Mouse (Mus musculus): Measurements from ENCODE around the gene Otogl.

DNA sequence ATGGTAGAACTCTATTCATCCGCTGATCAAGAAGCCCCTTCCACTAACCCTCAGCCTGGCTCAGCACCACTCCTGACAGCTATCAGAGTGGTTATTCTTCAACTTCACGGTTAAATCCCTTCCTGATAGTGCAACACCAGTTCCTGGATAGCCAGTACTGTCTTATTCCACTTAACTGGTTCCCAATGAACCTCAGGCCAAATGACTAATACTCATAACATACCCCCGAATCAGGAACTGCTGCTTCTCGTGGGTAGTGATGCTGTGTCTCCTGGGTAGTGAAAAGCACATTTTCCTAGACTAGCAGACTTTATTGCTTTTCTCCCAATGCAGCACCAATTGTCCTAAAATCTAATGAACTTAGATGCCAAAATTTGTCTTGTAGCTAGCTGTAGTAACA lies 39.8 kb downstream of the Otogl start:
- no peak for TF ChIP-seq POLR2AphosphoS2 (IDR thresholded peaks at IDR 0.05; ENCODE audit: insufficient read length, low read depth)
- no peak for TF ChIP-seq MYOG (IDR thresholded peaks at IDR 0.05; ENCODE audit: control insufficient read depth in 1 of 3, insufficient read depth in 1 of 3, insufficient read length in 2 of 3, low read depth in 2 of 3)
- no peak for TF ChIP-seq SRF (IDR thresholded peaks at IDR 0.05; ENCODE audit: control insufficient read depth, insufficient read length, low read depth)

All from myocyte (in vitro differentiated cells).